Mouse (Mus musculus): Measurements from ENCODE around the gene Bri3.
A peak's percentile ranks its signal among the peaks of the same experiment; 100 is the strongest.

The Bri3 gene

DNA sequence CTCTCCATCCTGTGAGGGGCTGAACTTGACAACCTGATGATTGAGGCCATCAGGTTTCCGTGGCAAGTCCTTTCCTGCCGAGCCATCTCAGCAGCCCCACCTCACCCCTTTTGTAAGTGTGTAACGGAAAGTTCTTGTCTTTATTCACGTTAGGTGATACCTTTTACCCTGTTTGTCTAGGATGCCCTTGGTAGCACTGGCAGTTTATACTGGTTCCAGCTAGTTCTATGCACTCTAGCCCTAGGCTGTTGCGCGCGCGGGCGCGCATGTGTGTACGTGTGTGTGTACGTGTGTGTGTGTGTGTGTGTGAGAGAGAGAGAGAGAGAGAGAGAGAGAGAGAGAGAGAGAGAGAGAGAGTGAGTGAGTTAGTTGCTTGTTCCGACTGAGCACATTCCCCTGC, 19.3 kb downstream of the Bri3 start:
- no peak for DNase-seq

DNA sequence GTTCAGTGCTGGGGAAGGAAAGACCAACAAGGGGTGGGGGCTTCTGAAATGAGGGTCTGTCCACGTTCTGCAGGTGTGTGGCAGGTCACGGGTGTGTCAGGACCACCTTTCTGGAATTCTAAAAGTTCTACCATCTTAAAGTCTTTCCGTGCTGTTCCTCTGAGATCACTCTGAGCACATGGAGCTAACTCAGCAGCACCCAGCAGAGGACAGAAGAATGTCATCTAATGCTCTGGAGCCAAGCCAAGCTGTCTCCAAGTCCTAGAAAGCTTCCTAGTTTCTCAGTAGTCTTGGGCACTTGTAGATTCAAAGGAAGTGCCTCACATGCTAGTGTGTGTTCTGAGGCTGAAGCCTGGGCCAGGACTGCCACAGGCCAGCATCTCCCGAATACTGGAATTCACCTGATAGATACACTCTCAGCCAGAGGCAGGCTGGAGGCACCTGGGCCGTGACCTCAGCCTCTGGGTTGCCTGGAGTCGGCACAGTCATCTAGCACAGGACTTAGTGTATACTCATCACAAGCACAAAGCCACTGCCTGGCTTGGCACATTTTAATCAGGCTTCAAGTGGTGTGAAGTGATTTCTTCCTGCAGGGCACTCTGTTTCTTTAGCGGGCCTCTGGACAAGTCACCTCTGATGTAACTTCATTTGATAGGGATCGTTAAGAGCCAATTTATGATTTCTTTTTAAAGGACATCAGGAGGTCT, 23.5 kb downstream of the Bri3 start:
- DNase-seq: peak; percentile 84

- DNase-seq: no peak
Observed at GRCm38 (mm10) chr5:144269926-144270325, 25.7 kb downstream of the Bri3 start.

DNA sequence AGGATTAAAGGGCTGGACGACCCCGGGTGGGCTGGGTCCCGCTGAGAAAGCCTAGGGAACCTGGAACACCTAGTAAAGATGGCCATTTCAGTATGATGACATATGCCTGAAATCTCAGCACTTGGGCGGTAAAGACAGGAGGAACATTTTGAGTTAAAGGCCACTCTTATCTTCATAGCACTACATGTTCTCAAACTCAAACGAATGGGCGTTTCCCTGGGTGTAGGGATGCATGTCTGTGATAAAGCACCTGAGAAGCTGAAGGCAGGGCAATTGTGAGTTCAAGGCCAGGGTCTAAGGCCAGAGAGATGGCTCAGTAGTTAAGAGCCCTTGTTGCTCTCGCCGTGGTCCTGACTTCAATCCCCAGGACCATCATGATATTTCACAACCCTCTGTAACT, 26.2 kb downstream of the Bri3 start:
- DNase-seq: no peak

DNA sequence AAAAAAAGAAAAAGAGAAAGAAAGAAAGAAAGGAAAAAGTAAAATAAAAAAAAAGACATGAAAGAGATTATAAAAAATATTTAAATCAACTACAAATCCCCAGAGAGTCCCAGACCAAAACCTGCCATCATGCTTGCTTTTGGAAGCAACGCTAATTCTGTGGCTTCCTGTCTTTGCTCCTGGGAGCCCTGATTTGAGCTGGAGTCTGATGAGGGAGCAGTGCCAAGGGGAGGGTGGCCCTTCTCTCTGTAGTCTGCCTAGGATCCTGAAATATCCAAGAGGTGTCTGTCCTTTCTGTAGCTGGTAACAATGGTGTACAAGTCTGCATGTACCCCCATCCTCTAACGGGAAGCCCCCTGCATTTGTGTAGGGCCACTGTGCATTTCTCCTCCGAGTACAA, 26.9 kb downstream of the Bri3 start:
- DNase-seq: no peak

DNA sequence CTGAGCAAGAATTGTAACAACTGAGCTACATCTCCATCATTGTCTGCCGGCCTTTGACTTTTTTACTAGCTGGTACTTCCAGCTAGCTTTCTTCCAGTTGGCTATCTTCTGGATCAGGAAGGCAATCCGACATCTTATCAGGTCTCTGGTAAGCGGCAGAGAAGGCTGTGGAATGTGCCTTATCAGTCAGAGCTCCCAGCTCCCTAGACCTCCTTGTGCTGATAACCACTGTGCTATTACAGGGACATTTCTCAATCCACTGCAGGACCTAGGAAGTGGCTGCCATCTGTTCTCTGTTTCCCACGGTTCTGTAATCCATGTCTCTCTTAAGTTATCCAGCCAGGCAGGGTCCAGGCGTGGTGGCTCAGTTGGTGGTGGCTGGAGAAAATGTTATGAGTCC, 27.5 kb downstream of the Bri3 start:
- no peak for DNase-seq

DNA sequence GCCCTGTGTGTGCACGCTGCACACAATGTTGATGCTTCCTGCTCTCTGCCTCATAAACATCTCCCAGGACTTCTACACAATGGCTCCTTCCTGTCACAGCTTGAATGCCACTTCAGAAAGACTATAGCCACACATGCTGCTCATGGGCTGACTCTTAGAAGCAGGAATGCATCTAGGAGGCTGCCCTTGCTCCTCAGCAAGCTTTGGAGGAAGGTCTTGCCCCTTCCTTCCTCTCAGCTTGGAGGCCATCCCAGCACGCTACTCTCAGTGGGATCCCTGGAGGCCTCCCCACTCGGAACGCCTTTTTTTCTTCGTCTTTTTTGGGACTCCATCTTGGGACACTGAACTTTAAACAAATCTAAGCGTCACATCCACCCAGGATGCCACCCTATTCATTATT, 30.7 kb downstream of the Bri3 start:
- peak; percentile 43 for DNase-seq

GRCm38 (mm10) chr5:144276898-144277630, 32.8 kb downstream of the Bri3 start:
- DNase-seq: no peak

GRCm38 (mm10) chr5:144278374-144278960, 34.2 kb downstream of the Bri3 start:
- no peak for DNase-seq

- no peak for DNase-seq
Observed at GRCm38 (mm10) chr5:144279081-144279541, 34.9 kb downstream of the Bri3 start.

- no peak for DNase-seq
Observed at GRCm38 (mm10) chr5:144279926-144280325, 35.7 kb downstream of the Bri3 start.

DNA sequence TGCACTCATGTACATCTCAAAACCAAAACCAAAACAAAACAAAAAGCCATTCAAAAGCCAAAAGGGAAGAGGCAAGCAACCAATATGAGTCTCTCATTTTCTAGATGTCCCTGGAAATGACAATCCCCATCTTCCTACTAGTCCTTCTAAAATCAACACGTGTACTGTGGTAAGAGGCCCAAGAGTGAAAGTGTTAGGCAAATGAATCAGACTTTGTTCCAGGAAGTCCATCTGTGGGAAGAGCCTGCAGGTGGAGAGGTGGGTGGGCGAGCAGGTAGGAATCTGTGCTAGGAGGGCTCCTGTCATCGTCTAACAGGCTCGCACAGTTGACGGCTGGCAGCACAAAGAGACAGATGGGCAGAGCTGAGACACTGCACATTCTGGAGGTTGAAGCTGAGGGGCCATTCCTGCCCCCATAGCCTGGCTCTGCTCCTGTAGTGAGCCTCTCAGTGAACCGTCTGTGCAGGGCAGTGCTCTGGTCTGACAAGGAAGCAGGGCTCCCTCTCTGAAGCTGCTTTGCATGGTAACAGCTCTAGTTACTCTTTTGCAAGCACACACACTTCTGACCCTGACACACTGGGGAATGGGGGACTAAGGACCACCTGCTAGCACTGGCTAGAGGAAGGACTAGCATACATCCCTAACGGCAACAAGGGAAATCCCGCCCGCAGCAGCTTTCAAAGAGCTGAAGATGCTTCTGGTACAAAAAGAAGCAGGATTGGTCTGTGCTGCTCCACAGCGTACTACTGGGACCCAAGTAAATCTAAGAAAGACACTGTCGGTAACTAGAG, 38.4 kb downstream of the Bri3 start:
- DNase-seq: no peak

GRCm38 (mm10) chr5:144283551-144284031, 39.4 kb downstream of the Bri3 start:
- no peak for DNase-seq

DNA sequence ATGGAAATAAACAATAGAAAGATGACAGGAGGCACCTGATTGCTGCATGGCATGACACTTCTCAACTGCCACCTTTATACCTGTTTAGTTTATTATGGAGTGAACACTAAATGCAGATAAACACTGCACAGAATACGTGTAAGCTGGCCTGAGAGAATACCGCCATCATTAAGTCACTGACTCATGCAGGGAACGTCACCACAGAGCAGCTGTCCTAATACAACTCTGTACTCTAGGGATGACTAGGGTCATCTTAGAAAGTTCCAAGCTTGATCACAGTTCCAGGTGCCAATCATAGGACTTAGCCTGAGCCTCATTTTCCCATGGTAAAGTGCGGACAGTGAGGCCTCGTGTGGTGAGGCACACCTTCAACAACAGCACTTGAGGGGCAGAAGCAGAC, 40.4 kb downstream of the Bri3 start:
- no peak for DNase-seq

GRCm38 (mm10) chr5:144286591-144287266, 42.5 kb downstream of the Bri3 start:
- no peak for DNase-seq

DNA sequence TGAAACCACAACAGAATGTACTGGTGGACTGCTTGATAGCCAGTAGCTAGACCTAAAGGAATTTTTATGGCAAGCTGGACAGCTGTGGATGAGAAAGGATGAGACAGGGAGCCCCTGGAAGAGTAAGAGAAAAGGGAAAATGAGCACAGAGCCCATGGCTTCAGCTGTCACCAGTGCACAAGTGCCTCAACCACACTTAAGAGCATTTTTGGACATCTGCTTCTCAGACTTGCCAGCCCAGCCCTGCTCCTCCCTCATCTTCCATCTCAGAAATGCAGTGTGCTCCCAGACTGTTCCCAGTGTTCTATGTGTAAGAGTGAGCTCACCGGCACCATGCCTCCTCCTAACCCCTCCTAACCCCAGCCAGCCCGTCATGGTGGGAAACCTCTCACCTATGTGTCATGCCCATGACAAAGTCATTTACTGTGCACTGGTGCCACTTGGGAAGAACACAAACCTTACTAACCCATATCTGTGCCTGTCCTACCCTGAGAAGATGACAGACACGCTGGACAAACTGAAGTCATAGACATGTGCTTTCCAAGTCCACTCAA, 43.1 kb downstream of the Bri3 start:
- no peak for DNase-seq

DNA sequence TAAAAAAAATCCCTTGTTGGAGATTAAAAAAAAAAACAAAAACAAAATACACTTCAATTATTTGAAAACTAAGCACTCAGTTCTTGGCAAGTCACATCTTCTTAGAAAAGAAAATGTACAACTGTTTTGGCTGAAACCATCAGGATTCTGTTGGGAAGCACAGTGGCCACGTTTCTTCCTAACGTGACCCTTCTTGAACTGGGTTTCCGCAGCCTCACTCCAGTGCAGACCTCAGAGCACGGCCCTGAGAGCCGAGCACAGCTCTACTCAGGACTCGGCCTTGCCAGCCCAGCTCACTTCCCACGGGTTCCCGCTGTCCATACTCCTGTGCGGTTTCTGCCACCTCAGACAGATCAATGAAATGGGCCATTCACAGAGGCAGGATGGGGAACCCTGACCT, 44.2 kb downstream of the Bri3 start:
- no peak for DNase-seq

DNA sequence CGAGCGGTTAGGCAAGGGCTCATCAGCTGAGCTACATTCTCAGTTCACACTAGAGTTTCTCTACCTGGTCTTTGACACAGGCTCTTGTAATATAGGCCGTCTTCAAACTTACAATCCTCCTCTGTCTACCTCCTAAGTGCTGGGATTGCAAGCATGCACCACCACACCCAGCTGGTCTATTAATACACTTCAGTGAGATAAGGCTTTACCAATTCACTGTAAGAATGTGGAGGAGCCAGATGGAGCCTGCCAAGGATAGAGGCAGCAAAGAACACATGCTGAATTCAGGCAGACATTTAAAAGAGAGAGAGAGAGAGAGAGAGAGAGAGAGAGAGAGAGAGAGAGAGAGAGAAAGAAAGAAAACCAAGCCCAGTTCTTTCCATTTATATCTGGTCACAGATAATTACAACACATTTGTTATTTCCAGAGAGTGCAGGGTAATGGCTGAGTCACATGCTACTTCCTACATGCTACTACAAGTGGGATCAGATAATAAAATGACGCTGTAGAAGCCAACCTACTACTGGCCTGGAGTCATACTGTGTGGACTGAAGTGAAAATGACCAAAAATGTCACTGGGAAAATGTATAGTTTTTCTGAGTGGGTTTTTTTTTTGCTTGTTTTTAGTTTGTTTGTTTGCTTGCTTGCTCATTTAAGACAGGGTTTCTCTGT, 45.7 kb downstream of the Bri3 start:
- DNase-seq: no peak

DNA sequence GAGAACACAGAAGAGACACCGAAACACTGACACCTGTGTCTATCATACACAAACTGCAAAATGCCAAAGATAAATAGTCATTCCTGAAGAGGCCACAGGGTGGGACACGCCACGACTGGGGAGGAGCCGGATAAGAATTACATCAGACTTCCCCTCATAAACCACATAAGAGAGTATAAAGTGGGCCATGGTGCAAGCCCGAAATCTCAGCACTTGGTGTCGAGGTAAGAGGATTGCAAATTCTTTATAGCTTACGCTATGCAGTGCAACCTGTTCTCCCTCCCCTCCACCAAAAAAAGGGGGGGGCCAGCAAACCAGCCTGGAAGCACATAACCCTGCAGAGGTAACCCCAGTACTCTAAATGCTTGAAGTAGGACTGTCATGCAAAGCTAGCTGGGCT, 50.7 kb downstream of the Bri3 start:
- DNase-seq: no peak

DNA sequence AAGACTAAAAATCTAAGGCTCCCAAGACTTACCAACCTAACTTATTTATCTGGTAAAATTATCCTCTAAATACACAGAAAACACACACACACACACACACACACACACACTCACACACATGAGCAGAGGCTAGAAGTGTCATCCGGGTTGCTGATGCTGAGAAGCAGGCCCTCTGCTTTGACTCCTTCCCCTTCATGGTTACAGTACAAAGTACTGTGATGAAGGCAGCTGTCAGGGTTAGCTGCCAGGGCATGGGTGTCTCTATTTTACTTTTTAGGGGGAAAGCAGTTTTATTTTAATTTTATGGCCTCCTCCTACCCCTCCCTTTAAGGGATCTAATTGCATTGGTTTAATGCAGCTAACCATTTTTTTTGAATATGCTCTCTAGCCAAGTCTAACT, 51.1 kb downstream of the Bri3 start:
- no peak for DNase-seq

GRCm38 (mm10) chr5:144296090-144296604, 51.9 kb downstream of the Bri3 start:
- DNase-seq: no peak

Data from kidney, postnatal 10 days (tissue).